Mouse (Mus musculus): ENCODE results near the gene Rhob.

The Rhob gene

DNA sequence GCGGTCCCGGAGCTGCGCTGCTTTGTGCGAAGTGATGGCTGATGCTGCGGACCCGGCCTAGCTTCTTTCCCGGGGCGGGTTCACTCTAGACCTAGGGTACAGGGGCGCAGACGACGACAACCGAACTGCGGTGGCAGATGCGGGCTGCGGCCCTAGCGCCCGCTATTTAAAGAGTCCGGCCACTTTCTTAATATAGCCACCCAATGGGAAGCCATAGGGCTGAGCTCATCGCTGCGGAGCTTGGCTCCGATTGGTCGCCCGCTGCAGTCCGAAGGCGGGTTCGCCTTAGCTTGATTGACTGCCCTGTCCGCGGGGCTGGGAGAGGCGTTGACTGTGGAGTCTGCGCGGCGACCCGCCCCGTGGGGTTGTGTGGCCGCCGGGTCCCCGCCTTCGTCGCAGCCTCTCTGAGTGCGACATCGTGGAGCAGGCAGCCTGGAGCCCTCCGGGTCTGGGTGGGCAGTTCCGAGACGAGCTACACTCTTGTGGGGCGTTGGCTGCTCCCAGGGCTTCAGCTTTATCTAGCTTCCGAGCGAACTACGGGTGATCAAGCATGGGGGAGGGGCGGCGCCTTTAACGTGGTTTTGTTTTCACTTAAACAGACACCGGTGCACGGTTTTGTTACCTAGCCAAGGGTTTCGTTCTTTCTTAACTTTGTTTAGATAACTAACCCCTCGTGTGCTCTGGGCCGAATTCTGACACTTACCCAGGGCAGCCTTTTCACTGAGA is at the start of gene Rhob:
Gene Rhob (minus strand): TSS at position 139 of the 726 bp plus-strand sequence.
- DNase-seq (ENCODE audit: low spot score): peak; percentile 97

GRCm38 (mm10) chr12:8547357-8547756 is 47.5 kb upstream of the Rhob start:
- peak; percentile 93 for DNase-seq (ENCODE audit: low spot score)

DNA sequence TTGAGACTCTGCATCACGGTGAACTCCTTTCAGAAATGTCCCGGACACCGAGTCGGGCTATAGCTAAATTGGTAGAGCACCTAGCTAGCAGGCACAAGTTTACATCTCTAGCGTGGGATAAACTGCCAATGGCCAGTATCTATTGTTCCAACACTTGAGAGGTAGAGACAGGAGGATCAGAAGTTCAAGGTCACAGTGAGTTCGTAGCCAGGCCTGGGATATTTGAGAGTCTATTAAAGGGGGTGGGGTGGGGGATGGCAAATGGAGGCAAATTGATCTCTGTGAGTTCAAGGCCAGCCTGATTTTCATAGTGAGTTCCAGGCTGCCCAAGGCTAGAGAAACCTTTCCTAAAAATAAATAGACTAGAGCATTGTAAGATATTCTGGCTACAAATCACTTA is 47.0 kb upstream of the Rhob start:
- no peak for DNase-seq (ENCODE audit: low spot score)

GRCm38 (mm10) chr12:8545066-8545610 is 45.3 kb upstream of the Rhob start:
- DNase-seq (ENCODE audit: low spot score): no peak

GRCm38 (mm10) chr12:8542371-8542770 is 42.6 kb upstream of the Rhob start:
- no peak for DNase-seq (ENCODE audit: low spot score)

DNA sequence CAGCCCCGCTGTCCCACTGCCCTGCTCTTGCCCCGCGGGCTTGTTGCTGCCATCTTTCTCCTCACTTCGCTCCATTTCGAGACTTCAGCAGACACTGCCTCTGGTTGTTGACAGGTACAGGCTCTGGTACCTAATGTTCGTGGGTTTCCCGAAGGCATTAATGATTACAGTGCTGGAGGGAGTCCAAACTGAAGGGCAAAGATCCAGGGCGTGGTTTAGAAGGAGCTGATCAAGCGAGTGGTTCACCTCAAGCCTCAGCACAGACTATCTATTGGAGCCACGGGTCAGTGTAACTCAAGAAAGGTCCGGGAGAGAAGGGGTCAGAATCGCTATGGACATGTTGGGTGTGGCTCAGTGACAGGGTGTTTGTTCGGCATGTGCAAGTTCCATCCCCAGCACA is 39.7 kb upstream of the Rhob start:
- DNase-seq (ENCODE audit: low spot score): no peak

GRCm38 (mm10) chr12:8537291-8537690 is 37.5 kb upstream of the Rhob start:
- DNase-seq (ENCODE audit: low spot score): no peak

DNA sequence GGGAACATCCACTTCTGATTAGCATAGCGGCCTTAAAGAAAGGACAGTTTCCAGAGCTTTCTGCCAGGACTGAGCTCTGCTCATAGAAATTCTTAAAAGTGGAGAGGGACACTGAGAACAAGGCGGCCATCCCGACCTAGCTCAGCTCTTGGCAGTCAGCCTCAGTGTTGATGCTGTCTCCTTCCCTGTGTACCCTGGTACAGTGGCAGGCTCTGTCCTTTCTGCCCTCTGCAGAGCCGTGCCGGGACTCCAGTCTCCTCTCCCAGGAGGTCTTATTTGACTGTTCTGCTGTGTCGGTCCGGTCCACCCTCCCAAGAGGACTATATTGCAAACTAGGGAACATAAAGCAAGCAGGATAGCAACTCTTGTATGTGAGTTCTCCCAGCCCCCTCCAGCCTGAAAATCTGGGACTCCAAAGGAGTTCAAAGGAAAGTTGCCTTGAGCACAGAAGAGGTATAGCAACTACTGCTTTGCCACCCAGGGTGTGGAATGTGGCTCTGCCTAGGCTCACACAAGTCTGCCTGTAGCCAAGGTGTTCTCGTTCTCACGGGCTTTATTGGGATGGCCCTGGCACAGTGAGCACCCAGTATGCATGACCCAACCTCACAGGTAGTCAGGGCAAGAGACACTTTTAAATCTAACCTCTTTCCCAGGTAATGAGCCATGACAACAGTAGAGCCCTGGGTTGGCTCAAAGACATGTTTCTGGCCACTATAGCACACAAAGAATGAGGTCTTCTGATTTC is 36.6 kb upstream of the Rhob start:
- no peak for DNase-seq (ENCODE audit: low spot score)

DNA sequence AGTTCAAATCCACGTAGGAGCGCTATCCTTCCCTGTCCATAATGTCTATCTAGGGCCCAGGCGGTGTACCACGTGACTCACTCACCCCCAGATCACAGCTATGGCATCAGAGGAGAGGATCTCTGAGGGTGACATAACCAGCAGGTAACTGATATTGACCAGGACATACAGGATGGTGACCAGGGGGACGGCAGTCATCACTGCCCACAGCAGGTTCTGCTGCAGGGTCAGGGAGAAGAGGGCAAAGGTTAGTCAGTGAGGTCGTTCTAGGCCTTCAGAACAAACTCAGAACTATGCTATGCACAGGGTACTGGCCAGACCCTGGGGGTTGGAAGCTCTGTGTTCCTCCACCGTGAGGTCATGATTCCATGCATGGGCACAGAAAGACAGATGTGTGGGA is 35.8 kb upstream of the Rhob start:
- DNase-seq (ENCODE audit: low spot score): no peak

DNA sequence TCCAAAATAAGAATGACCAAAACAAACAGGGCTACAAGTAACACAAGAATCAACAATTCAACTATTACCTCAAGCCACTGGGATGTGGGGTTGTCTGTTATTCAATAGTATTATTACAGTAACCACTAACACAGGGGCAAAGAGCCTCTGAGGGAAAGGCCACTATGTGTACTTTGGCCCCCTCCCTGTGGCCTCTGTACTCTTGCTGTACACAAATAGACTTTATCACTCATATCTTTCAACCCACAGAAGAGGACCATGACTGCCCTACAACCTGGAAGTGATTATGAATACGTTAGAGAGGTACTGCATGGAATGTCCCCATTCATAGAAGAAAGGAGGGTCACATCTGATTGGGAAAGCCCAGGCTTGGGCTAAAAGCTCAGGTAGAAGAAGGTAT is 35.1 kb upstream of the Rhob start:
- DNase-seq (ENCODE audit: low spot score): no peak

DNA sequence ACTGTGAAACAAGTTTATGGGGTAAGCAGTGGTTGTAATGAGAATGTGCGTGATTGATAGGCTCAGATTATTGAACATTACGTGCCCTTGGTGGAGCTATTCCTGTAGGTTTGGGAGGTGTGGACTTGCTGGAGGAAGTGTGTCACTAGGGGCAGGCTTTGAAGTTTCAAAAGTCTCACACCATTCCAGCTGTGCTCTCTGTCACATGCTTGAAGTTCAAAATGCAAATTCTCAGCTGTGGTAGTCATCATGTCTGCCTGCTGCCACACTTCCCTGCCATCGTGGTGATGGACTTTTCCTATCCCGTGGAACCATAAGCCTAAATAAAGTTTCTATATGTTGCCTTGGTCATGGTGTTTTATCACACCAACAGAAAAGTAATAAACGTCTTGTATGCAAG is 28.0 kb upstream of the Rhob start:
- DNase-seq (ENCODE audit: low spot score): no peak

DNA sequence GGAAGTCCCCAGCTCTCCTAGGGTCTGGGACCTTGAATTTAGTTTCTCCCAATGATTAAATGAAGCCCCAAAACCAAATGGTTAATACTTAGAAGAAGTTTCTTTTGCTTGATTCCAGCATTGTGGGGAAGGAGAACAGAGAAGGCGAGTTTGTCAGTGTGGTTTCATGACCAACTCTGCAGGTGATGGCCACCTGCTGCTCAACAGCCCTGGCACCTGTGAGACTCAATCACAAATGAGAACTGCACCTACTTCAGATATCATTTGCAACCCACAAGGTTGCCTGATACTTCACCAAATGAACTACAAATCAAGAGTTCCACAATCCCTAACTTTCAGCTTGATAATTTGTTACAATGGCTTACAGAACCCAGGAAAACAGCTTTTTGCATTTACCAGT is 27.4 kb upstream of the Rhob start:
- no peak for DNase-seq (ENCODE audit: low spot score)

- DNase-seq (ENCODE audit: low spot score): no peak
Observed at GRCm38 (mm10) chr12:8524062-8524461, 24.3 kb upstream of the Rhob start.

DNA sequence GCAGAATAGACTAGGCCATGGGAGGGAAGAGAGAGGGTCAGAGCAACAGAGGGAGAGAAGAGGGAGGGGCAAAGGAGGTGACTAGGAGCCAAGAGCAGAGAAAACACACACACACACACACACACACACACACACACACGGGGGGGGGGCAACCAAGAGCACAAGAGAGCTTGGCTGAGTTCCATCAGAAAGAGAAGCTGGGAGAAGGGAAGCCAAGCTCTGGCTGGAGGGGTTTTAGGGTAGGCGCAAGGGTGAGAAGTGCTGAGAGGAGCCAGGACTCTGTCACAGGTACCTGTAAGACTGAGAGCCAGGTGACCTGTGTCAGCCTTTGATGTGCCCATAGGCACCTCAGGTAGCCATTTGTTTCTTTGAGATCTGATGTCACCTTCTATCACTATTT is 22.9 kb upstream of the Rhob start:
- DNase-seq (ENCODE audit: low spot score): no peak

DNA sequence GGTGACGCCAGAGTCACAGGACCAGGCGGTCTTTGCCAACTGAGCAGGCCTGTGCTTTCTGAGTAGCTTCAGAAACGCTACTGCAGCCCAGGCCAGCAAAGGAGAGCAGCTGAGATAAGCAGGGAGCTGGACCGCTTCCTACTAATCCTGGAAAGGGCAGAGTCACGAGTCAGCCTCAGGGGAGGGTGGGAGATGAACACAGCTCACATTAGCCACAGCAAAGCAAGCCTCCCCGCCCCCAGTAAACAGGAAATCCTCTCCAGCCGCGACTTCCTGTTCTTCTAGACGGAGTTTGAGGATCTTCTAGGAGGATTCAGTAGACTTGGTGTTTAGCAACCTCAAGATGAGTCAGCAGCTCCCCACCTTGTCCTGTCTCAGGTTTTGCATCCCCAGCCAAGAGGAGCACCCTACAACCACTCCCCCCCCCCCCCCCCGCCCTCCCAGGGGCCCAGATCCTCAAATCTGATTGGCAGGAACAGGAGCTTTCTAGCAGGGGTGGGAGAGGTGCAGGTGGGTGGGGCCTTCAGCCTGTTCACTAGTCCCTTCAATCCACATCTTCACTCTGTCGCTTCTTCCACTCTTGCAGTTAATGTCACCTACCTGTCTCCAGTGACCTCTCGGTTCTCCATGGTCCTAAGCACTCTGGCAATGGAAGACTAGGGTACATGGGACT is 21.7 kb upstream of the Rhob start:
- DNase-seq (ENCODE audit: low spot score): peak; percentile 58

DNA sequence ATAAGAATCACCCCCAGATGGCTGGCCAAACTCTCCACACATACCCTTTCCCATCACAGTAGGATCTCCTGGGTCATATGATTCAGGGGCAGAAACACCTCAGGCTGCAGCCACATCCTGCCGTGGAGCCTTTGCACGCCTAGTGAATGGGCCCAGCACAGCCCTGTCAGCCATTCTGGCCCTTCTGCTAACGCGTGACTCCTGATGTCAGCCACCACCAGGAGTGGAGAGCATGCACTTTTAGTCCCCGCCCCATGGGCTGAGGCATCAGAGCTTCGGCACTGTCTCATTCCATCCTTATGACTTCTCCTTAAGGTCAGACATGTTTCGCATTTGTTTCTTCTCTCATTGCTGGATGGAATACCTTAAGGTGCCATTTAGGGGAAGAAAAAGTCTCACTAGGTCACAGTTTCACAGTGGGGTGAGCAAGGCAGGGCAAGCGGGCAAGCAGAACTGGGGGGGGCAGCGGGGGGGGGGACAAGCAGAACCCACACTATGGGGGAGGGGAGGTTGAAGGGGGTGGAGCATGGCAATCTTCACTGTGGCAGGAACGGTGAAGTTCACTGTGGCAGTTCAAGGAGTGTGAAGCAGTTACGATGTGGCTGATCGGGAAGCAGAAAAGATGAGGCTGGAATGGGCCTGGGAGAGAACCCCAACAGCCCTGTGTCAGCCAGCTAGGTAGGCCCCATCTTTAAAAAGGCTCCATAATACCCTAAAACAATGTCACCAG is 19.8 kb upstream of the Rhob start:
- DNase-seq (ENCODE audit: low spot score): no peak

DNA sequence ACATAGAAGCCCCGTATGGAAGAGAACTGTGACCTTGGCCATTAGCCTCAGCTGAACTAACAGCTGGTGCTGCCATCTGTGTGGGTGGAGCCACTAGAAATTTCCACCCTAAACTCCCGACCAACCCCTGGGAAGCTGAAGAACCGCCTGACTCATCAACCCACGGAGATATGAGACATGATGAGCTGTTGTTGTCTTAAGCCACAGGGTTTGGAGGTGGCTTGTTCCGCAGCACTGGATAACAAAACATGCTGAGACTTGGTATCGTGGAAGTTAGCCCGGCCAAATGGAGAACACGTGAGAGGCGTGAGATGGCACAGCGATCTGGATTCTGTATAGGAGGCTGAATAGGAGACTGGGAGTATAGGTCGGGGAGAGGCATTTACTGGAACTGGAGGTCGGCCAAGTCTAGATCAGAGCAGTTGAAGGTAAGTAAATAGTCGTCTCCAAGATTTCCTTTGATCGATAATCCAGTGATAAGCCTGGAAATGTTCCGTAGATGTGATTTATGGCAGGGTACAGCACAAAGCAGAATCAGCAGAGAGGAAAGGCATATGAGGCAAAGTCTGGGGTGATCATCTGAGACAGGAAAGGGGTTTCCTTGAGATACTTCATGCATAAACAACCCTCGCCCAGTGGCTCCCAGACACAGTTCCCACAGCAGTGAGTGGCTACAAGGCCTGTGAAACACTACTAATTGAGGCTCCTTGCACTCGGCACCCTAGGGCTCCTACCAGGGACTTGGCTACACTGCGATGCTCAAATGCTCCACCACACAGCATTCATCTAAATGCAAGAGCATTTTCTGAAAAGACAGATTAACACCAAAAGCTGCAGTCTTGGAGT is 11.5 kb upstream of the Rhob start:
- no peak for DNase-seq (ENCODE audit: low spot score)

DNA sequence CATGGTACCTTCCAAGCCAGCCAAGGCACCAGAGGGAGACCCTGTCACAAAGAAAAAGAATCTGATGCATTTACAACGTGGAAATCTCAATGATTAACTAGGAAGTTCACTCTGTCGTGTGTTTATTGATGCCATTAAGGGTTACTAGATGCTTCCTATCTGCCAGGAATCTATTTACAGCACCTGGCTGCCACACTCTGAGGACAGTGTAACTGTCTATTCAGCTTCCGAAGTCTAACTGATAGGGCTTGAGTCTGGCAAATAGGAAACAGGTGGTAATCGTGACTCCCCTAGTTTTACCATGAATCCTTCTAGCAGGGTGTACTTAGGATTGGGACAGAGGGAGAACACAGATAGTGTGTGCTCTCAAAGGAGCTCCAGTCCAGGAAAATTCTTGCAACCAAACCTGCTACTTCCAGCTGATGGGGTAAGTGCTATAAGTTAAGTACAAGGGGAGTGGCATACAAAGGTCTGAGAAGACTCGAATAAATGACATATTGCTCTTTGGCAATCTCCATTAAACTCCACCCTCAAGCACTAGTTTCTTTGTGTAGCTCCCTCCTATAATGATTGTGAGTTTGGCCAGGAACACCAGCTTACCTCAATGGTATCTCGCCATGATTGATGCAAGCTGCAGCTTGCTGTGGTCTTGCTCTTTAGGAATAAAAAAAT is 10.6 kb upstream of the Rhob start:
- DNase-seq (ENCODE audit: low spot score): no peak

- DNase-seq (ENCODE audit: low spot score): no peak
Observed at GRCm38 (mm10) chr12:8509693-8510092, 9.9 kb upstream of the Rhob start.

DNA sequence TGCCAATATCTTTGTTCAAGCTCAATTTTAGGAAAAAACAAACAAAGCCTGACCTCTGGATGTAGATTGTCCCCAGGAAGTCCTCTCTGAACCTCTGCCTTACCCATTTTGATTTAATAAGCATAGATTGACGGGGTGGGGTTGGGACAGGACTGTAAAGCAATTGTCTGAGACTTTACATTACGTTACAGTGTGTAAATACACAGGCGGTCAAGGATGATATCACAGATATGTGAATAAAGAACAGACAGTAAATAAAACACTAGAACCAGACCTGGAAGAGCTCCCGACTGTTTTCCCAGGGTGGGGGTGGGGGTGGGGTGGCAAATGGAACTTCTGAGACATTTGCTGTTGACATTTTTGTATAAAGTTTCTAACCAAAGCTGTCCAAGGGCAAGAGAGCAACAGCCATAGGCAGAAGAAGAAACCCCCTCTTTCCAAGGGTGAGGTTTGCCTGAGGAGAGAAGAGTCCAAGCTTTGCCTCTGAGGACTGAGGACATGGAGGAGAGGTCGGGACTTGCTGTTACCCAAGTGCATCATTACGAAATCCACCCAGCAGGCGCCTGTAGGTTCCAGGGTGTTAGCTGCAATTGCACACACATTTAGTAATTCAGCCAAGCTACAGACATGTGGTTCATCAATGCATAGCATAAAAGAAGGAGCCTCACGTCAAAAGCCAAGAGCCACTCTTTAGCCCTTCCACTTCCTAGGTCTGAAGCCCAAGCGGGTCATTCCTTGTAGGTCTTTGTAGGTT is 7.3 kb upstream of the Rhob start:
- no peak for DNase-seq (ENCODE audit: low spot score)

Data from embryo, embryonic 10 days (tissue).